Mouse (Mus musculus): ENCODE measurements at regions not wholly inside any gene's neighbourhood (a gene's known extent, or its start where the extent isn't known, plus 50 kb on each side); places are given as distances from the start of the nearest gene placed in this dataset.
A peak's percentile ranks its signal among the peaks of the same experiment; 100 is the strongest.

DNA sequence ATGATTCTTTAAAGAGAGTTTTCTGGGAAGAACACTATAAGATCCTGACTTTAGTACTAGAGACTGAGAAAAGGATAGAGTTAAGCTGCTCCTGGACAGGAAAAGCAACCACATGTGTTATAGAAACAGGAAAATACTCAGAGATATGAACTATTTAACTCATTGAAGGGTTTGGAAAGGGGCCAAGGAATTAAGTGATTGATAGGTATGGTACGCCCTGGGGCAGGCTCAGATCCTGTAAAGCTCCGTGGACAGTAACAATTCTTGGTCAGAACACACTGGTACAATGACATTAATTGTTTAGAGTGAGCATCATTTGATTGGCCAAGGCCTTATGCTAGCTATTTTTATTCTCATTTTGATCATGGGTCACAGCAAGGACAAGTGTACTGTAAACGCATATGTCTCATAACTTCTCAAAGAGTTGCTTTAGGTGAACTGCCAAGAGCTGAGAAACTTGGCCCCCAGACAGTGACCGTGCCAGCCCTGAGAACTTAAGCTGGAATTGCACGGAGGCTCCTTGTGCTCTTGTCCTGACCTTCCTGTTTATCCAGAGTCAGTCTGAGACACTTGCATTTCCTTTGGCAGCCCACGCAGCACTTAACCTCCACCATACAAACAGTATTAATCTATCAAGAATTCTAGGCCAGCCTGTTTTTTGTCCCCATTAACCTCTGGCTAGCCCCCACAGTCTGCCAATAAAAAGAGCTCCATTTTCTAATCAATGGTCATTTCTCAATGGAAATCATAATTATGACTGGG, 210.5 kb upstream of the Fbxl4 start:
- WGBS = 67% methylated on average over 6 of the region's 6 CpGs
- Histone ChIP-seq H3K9ac (replicated peaks; ENCODE audit: low read depth, low read length) (no peak overlapping the region), H3K4me3 (ENCODE audit: low read depth, low read length) (no peak overlapping the region), H3K27ac (ENCODE audit: low read depth, low read length) (no peak overlapping the region), H3K4me2 (ENCODE audit: low read depth, low read length) (no peak overlapping the region), H3K36me3 (ENCODE audit: control insufficient read depth, insufficient read depth, low read length) (no peaks in the 10 kb centered on the region), H3K4me1 (ENCODE audit: control insufficient read depth, insufficient read depth, low read length) (no peaks in the 10 kb centered on the region), H3K27me3 (ENCODE audit: control insufficient read depth, insufficient read depth, low read length) (no peaks in the 10 kb centered on the region), H3K9me3 (ENCODE audit: control insufficient read depth, low read length) (no peaks in the 10 kb centered on the region)
- no peak for ATAC-seq (ENCODE audit: low read depth)

DNA sequence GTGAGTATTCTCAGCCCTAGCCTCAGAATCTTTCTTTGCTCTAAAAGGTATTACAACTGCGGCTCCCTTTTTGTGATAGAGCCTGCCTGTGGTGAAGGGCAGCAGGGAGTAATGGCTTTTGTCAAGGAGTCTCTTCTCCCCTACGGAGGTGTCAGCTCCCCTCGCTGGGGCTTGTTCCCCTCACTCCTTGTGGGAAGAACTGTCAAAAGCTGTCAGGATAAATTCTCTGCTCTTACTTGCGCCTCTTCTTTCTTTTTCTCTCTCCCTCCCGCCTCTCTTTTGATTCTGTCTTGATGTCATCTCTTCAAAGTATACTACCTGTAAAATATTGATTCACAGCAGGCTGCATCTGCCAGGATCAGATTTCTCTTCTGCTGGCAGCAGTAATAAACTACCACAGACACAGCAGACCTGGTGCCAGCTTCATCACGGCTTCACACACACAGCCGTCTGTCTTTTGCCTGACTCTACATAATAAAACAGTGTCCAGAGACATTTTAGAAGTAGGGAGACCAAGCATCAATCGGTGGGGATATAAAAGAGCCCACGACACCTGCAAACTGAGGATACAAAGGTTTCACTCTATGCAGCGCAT, 205.3 kb upstream of the Fbxl4 start:
- WGBS = 11% methylated on average over 10 of the region's 10 CpGs
- H3K9me3 ChIP-seq (ENCODE audit: control insufficient read depth, low read length) = no peaks in the 10 kb centered on the region
- H3K27ac ChIP-seq (ENCODE audit: low read depth, low read length) = no peak overlapping the region
- no peak overlapping the region for H3K9ac ChIP-seq (replicated peaks; ENCODE audit: low read depth, low read length)
- no peaks in the 10 kb centered on the region for H3K36me3 ChIP-seq (ENCODE audit: control insufficient read depth, insufficient read depth, low read length)
- H3K27me3 ChIP-seq (ENCODE audit: control insufficient read depth, insufficient read depth, low read length) = no peaks in the 10 kb centered on the region
- peak; percentile 66; the same call in 1 of the 2 replicates for ATAC-seq (ENCODE audit: low read depth)
- H3K4me2 ChIP-seq (ENCODE audit: low read depth, low read length) = no peak overlapping the region
- H3K4me1 ChIP-seq (ENCODE audit: control insufficient read depth, insufficient read depth, low read length) = no peaks in the 10 kb centered on the region; the same call in 1 of the 2 replicates
- no peak overlapping the region for H3K4me3 ChIP-seq (ENCODE audit: low read depth, low read length)

DNA sequence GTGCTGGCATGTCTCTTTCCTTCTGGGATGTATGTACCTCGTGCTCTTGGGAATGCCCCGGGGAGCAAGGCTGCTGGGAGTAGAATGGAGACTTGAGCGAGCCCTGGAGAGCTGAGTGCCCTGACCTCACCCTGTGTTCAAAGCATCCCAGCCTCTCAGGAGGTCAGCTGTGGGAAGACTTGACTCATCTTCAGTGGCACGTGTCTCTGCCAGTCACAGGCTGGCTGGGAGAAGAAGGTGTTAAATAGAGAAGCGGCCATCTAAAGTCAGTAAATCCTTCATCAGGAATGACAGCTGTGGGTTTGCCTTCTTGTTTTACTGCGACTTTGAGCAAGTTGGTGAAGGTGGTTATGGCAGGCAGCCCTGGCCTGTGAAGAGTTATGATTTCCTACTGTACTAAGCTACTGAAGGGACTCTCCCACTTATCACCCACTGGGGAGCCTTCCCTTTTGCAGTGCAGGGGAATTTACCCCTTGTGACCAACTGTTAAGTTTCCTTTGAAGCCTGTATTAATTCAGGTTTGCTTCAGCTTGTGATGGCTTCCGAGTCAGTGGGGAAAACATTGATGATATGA, 204.3 kb upstream of the Fbxl4 start:
- no peak overlapping the region for H3K4me3 ChIP-seq (ENCODE audit: low read depth, low read length)
- no peaks in the 10 kb centered on the region; the same call in 1 of the 2 replicates for H3K4me1 ChIP-seq (ENCODE audit: control insufficient read depth, insufficient read depth, low read length)
- H3K9me3 ChIP-seq (ENCODE audit: control insufficient read depth, low read length) = no peaks in the 10 kb centered on the region
- H3K27ac ChIP-seq (ENCODE audit: low read depth, low read length) = no peak overlapping the region
- H3K9ac ChIP-seq (replicated peaks; ENCODE audit: low read depth, low read length) = no peak overlapping the region
- ATAC-seq (ENCODE audit: low read depth) = peak; percentile 71
- H3K36me3 ChIP-seq (ENCODE audit: control insufficient read depth, insufficient read depth, low read length) = no peaks in the 10 kb centered on the region
- H3K27me3 ChIP-seq (ENCODE audit: control insufficient read depth, insufficient read depth, low read length) = no peaks in the 10 kb centered on the region
- WGBS = 34% methylated on average over 7 of the region's 7 CpGs
- H3K4me2 ChIP-seq (ENCODE audit: low read depth, low read length) = no peak overlapping the region

DNA sequence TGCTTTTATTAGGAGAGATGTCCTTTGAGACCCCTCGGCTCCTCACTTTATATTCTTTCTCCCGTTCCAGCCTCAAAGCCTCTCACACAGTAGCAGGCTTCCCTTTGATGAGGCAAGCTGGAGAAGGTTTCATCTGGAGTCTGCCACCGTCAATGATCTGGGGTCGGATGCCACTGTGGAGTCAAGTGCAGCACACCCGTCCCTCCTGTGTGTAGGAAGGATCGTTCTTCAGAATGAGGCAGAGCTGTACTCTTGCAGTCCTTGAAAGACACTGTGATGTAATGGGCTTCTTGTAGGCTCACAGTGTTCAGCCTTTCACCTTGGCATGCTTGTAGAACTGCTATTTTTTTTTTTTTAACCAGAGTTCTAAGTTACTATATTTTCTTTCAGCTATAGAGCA, 203.7 kb upstream of the Fbxl4 start:
- Histone ChIP-seq H3K4me3 (ENCODE audit: low read depth, low read length) (no peak overlapping the region), H3K27ac (ENCODE audit: low read depth, low read length) (no peak overlapping the region), H3K27me3 (ENCODE audit: control insufficient read depth, insufficient read depth, low read length) (no peaks in the 10 kb centered on the region), H3K4me2 (ENCODE audit: low read depth, low read length) (no peak overlapping the region), H3K9me3 (ENCODE audit: control insufficient read depth, low read length) (no peaks in the 10 kb centered on the region), H3K36me3 (ENCODE audit: control insufficient read depth, insufficient read depth, low read length) (no peaks in the 10 kb centered on the region), H3K9ac (replicated peaks; ENCODE audit: low read depth, low read length) (no peak overlapping the region), H3K4me1 (ENCODE audit: control insufficient read depth, insufficient read depth, low read length) (no peaks in the 10 kb centered on the region; the same call in 1 of the 2 replicates)
- WGBS = 58% methylated on average over 6 of the region's 6 CpGs
- ATAC-seq (ENCODE audit: low read depth) = no peak

DNA sequence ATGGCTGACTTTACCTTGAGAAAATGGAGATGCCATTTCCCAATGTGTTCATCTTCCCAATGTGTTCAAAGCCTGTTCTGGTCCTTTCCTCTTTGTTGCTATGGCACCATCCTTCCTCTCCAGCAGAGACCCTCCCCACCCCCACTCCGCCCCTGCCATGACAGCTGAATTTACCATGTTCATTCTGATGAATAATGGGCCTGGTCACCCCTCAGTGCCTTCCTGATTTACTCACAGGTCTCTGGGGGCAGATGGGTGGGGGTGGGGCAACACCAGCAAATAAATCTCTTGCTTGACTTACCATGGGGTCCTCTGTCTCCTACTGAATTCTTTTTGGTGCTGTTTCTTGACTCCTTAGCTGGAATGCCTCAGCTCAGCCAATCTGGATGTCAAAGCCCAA, 170.9 kb upstream of the Fbxl4 start:
- Histone ChIP-seq H3K4me1 (ENCODE audit: control insufficient read depth, insufficient read depth, low read length) (no peaks in the 10 kb centered on the region), H3K27ac (ENCODE audit: low read depth, low read length) (no peak overlapping the region), H3K4me3 (ENCODE audit: low read depth, low read length) (no peak overlapping the region), H3K36me3 (ENCODE audit: control insufficient read depth, insufficient read depth, low read length) (no peaks in the 10 kb centered on the region), H3K27me3 (ENCODE audit: control insufficient read depth, insufficient read depth, low read length) (no peaks in the 10 kb centered on the region), H3K4me2 (ENCODE audit: low read depth, low read length) (no peak overlapping the region), H3K9me3 (ENCODE audit: control insufficient read depth, low read length) (no peaks in the 10 kb centered on the region), H3K9ac (replicated peaks; ENCODE audit: low read depth, low read length) (no peak overlapping the region)
- ATAC-seq (ENCODE audit: low read depth) = peak; percentile 46; the same call in 1 of the 2 replicates
- WGBS = 44% methylated on average over 1 of the region's 1 CpGs

DNA sequence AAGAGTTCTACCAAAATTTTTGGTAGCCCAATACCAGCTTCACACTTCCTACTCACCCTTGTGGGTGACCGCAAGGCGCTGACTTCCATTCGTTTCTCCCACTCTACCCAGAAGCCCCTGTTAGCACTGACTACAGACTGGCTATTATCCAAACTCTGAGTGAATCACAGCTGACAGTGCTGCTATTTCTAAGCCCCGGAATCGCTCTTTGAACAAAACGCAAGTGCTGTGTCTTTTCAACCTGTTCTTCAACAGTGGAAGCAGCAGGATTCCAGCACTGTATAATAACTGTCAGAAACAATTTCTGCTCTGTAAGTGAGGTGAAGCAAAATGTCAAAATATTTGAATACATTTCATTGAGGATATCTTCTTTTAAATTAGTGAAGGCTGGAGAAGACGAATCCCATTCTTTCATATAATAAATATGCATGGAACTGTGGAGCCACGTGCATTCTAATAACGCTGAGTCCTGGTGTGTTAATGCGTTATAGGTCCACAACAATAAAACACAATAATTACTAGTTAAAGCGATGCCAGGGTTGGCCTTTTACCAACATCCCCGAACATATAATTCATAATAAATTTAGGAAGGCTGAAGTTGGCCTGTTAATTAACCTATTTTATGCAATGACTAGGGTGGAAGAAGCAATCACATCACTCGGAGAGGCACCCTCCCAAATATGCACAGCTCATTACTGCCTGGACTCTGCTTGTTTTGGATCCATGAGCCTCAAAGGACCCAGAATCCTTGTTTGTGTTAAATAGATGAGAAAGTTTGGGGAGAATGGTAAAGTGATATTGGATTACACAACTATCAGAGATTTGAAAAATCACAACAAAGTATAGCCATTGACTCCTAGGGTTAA, 169.0 kb upstream of the Fbxl4 start:
- H3K27ac ChIP-seq (ENCODE audit: low read depth, low read length) = no peak overlapping the region
- 47% methylated on average over 13 of the region's 13 CpGs for WGBS
- no peak overlapping the region for H3K4me2 ChIP-seq (ENCODE audit: low read depth, low read length)

DNA sequence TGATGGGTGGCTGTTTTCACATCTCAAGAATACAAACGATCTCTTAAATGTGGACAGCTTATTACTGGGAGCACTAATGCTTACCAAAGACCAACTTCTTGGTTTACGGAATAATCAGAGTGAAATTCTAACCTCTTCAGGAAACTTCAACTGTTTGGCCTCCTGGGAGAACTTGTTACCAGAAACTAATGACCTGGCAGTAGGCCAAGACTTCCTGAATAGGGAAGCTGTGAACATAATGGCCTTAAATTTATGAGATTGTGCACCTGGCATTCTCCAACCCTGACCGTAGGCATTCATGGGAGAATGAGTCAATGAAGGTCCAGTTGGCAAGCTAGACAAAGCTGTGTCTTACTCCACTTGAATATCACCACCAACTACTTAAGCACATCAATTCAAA, 160.8 kb upstream of the Fbxl4 start:
- H3K36me3 ChIP-seq (ENCODE audit: control insufficient read depth, insufficient read depth, low read length) = no peaks in the 10 kb centered on the region
- ATAC-seq (ENCODE audit: low read depth) = no peak
- no peaks in the 10 kb centered on the region for H3K27me3 ChIP-seq (ENCODE audit: control insufficient read depth, insufficient read depth, low read length)
- no peak overlapping the region for H3K9ac ChIP-seq (replicated peaks; ENCODE audit: low read depth, low read length)
- WGBS = 43% methylated on average over 3 of the region's 3 CpGs
- H3K27ac ChIP-seq (ENCODE audit: low read depth, low read length) = no peak overlapping the region
- no peaks in the 10 kb centered on the region for H3K9me3 ChIP-seq (ENCODE audit: control insufficient read depth, low read length)
- no peaks in the 10 kb centered on the region for H3K4me1 ChIP-seq (ENCODE audit: control insufficient read depth, insufficient read depth, low read length)
- H3K4me3 ChIP-seq (ENCODE audit: low read depth, low read length) = no peak overlapping the region
- H3K4me2 ChIP-seq (ENCODE audit: low read depth, low read length) = no peak overlapping the region

More for the DNA sequence above, 169.0 kb upstream of the Fbxl4 start:
- no peak for ATAC-seq (ENCODE audit: low read depth)
- Histone ChIP-seq H3K9ac (replicated peaks; ENCODE audit: low read depth, low read length) (no peak overlapping the region), H3K27me3 (ENCODE audit: control insufficient read depth, insufficient read depth, low read length) (no peaks in the 10 kb centered on the region), H3K4me3 (ENCODE audit: low read depth, low read length) (no peak overlapping the region), H3K9me3 (ENCODE audit: control insufficient read depth, low read length) (no peaks in the 10 kb centered on the region), H3K4me1 (ENCODE audit: control insufficient read depth, insufficient read depth, low read length) (no peaks in the 10 kb centered on the region), H3K36me3 (ENCODE audit: control insufficient read depth, insufficient read depth, low read length) (no peaks in the 10 kb centered on the region)

DNA sequence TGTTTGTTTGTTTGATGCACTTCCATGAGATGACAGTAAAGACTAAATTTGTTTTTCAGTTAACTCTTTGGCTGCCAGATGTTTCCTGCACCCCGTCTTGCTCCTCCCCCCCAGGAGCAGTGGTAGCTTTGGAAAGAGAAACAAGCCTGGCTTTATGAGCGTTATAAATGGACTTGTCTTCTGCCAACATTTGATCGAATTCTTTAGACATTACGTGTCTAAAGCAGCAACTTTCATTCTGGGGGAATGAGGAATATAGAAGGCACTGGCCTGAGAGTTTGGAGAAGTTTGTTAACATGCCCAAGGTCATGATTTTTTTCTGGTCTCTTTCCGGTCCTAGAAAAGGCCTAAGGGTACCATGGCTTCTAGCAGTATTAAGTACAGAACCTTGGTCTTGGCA, 148.8 kb upstream of the Fbxl4 start:
- H3K9ac ChIP-seq (replicated peaks; ENCODE audit: low read depth, low read length) = no peak overlapping the region
- H3K36me3 ChIP-seq (ENCODE audit: control insufficient read depth, insufficient read depth, low read length) = no peaks in the 10 kb centered on the region
- H3K4me3 ChIP-seq (ENCODE audit: low read depth, low read length) = no peak overlapping the region
- H3K4me1 ChIP-seq (ENCODE audit: control insufficient read depth, insufficient read depth, low read length) = no peaks in the 10 kb centered on the region
- no peak for ATAC-seq (ENCODE audit: low read depth)
- no peak overlapping the region for H3K27ac ChIP-seq (ENCODE audit: low read depth, low read length)
- no peaks in the 10 kb centered on the region for H3K9me3 ChIP-seq (ENCODE audit: control insufficient read depth, low read length)
- no peak overlapping the region for H3K4me2 ChIP-seq (ENCODE audit: low read depth, low read length)
- WGBS = 76% methylated on average over 5 of the region's 5 CpGs
- no peaks in the 10 kb centered on the region for H3K27me3 ChIP-seq (ENCODE audit: control insufficient read depth, insufficient read depth, low read length)
